Mouse (Mus musculus) limb, embryonic 11.5 days (tissue): ENCODE data around the gene Mtcl1. TPM values are rescaled to one million over a fixed set of nuclear protein-coding genes. Genes with fewer than 3 reads are reported as not detected.

ENCODE experiments used
- ATAC-seq: fragments of 200-750 bp; cut with Nextera tagmentation; 2 replicates; pipeline ENCODE4 v1.8.0; 2017; ENCODE audit warnings: low read depth; ENCODE audit not compliant: insufficient number of reproducible peaks, low FRiP score, low TSS enrichment
- DNase-seq: peaks from one replicate; pipeline ENCODE4 v3.0.0-alpha.2; 2015; ENCODE audit warnings: low spot score
- H3K27ac ChIP-seq: fragments of 300-500 bp; sonication (generic); replicated peaks from 2 replicates; pipeline ENCODE4 v1.5.1; 2014; ENCODE audit warnings: low read depth, mild to moderate bottlenecking, low read length
- H3K27me3 ChIP-seq: fragments of 300-500 bp; sonication (generic); 2 replicates; pipeline ENCODE4 v1.6.1; 2014; ENCODE audit warnings: mild to moderate bottlenecking, low read length, mixed read lengths; ENCODE audit not compliant: control insufficient read depth, insufficient read depth
- H3K36me3 ChIP-seq: fragments of 300-500 bp; sonication (generic); 2 replicates; pipeline ENCODE4 v1.6.1; 2014; ENCODE audit warnings: mild to moderate bottlenecking, low read length, moderate library complexity, mixed read lengths; ENCODE audit not compliant: control insufficient read depth, insufficient read depth
- H3K4me1 ChIP-seq: fragments of 300-500 bp; sonication (generic); 2 replicates; pipeline ENCODE4 v1.6.1; 2014; ENCODE audit warnings: low read length, mixed read lengths; ENCODE audit not compliant: control insufficient read depth, insufficient read depth
- H3K4me2 ChIP-seq: fragments of 300-500 bp; sonication (generic); 2 replicates; pipeline ENCODE4 v1.6.1; 2014; ENCODE audit warnings: low read depth, mild to moderate bottlenecking, moderate library complexity; ENCODE audit not compliant: severe bottlenecking
- H3K4me3 ChIP-seq: fragments of 300-500 bp; sonication (generic); 2 replicates; pipeline ENCODE4 v1.5.1; 2014; ENCODE audit warnings: low read depth, low read length
- H3K9ac ChIP-seq: fragments of 300-500 bp; sonication (generic); 2 replicates; pipeline ENCODE4 v1.6.1; 2014; ENCODE audit warnings: mild to moderate bottlenecking, low read length
- H3K9me3 ChIP-seq: fragments of 300-500 bp; sonication (generic); 2 replicates; pipeline ENCODE4 v1.6.1; 2016; ENCODE audit warnings: low read length; ENCODE audit not compliant: control insufficient read depth
- WGBS: fragments of 180-500 bp; shearing (Covaris S2); extraction: QIAGEN DNeasy Blood & Tissue Kit; methylation state at CpG from one replicate; pipeline ENCODE4 v1.1.7; 2014; 5-methylcytosine and 5-hydroxymethylcytosine counted together
- polyA plus RNA-seq: library from polyadenylated mRNA; unstranded; fragments of >200 nt; fragmentation: Nextera tagmentation; extraction: Ambion mirVana; gene quantifications from 2 replicates; pipeline ENCODE4 v1.2.1, GENCODE M21; 2014

Mtcl1 gene
- polyA plus RNA-seq, 1 experiment from 2014 or later, result 5.7 TPM

GRCm38 (mm10) chr17:66399780-66400179 is 49.8 kb downstream of the Mtcl1 start:
- Histone ChIP-seq H3K9ac (no peak overlapping the region), H3K27ac (no peak overlapping the region), H3K4me2 (no peak overlapping the region), H3K9me3 (no peaks in the 10 kb centered on the region), H3K27me3 (no peaks in the 10 kb centered on the region), H3K4me3 (no peak overlapping the region), H3K36me3 (no peaks in the 10 kb centered on the region), H3K4me1 (peaks cover 6% of the 10 kb centered on the region; the same call in 1 of the 2 replicates)
- DNase-seq (no peak), ATAC-seq (no peak)
- 76% methylated on average over 4 of the region's 4 CpGs for WGBS

- Histone ChIP-seq H3K36me3 (no peaks in the 10 kb centered on the region), H3K4me1 (peaks cover 2% of the 10 kb centered on the region; the same call in 1 of the 2 replicates), H3K27ac (no peak overlapping the region), H3K4me3 (no peak overlapping the region), H3K27me3 (no peaks in the 10 kb centered on the region), H3K4me2 (no peak overlapping the region), H3K9me3 (no peaks in the 10 kb centered on the region), H3K9ac (no peak overlapping the region)
- 39% methylated on average over 9 of the region's 9 CpGs for WGBS
- ATAC-seq (no peak), DNase-seq (no peak)
Observed at GRCm38 (mm10) chr17:66394571-66394970, 55.0 kb downstream of the Mtcl1 start.

GRCm38 (mm10) chr17:66388307-66388706 is 61.2 kb downstream of the Mtcl1 start:
- 80% methylated on average over 4 of the region's 4 CpGs for WGBS
- H3K9ac ChIP-seq, result no peak overlapping the region
- no peak overlapping the region for H3K4me3 ChIP-seq
- ATAC-seq (no peak), DNase-seq (no peak)
- no peaks in the 10 kb centered on the region for H3K36me3 ChIP-seq
- H3K27me3 ChIP-seq, result no peaks in the 10 kb centered on the region
- H3K27ac ChIP-seq, result no peak overlapping the region
- H3K4me1 ChIP-seq, result 0 out of 2 replicates have a peak, but pooled peaks cover 3% of the 10 kb centered on the region
- no peak overlapping the region for H3K4me2 ChIP-seq
- no peaks in the 10 kb centered on the region for H3K9me3 ChIP-seq

- no peaks in the 10 kb centered on the region for H3K27me3 ChIP-seq
- H3K27ac ChIP-seq, result no peak overlapping the region
- ATAC-seq, result no peak
- 87% methylated on average over 6 of the region's 6 CpGs for WGBS
- H3K36me3 ChIP-seq, result no peaks in the 10 kb centered on the region
- H3K9me3 ChIP-seq, result no peaks in the 10 kb centered on the region
- no peak overlapping the region for H3K9ac ChIP-seq
- no peaks in the 10 kb centered on the region for H3K4me1 ChIP-seq
- no peak for DNase-seq
- H3K4me3 ChIP-seq, result no peak overlapping the region
- no peak overlapping the region for H3K4me2 ChIP-seq
Observed at GRCm38 (mm10) chr17:66381338-66381737, 68.2 kb downstream of the Mtcl1 start.

- Histone ChIP-seq H3K27me3 (no peaks in the 10 kb centered on the region), H3K27ac (no peak overlapping the region), H3K4me2 (no peak overlapping the region), H3K4me1 (no peaks in the 10 kb centered on the region), H3K9ac (no peak overlapping the region), H3K9me3 (no peaks in the 10 kb centered on the region), H3K4me3 (no peak overlapping the region), H3K36me3 (no peaks in the 10 kb centered on the region)
- no peak for DNase-seq
- WGBS, result 95% methylated on average over 22 of the region's 22 CpGs
- no peak for ATAC-seq
Observed at GRCm38 (mm10) chr17:66379900-66380857, 69.4 kb downstream of the Mtcl1 start.

- no peak overlapping the region for H3K9ac ChIP-seq
- no peaks in the 10 kb centered on the region for H3K27me3 ChIP-seq
- no peak overlapping the region for H3K27ac ChIP-seq
- DNase-seq (no peak), ATAC-seq (no peak)
- no peak overlapping the region for H3K4me3 ChIP-seq
- H3K9me3 ChIP-seq, result no peaks in the 10 kb centered on the region
- no peaks in the 10 kb centered on the region for H3K36me3 ChIP-seq
- WGBS, result 95% methylated on average over 24 of the region's 24 CpGs
- no peak overlapping the region for H3K4me2 ChIP-seq
- no peaks in the 10 kb centered on the region for H3K4me1 ChIP-seq
Observed at GRCm38 (mm10) chr17:66379308-66379707, 70.2 kb downstream of the Mtcl1 start.

GRCm38 (mm10) chr17:66378127-66378526 is 71.4 kb downstream of the Mtcl1 start:
- Histone ChIP-seq H3K27ac (no peak overlapping the region), H3K9me3 (no peaks in the 10 kb centered on the region)

GRCm38 (mm10) chr17:66374633-66375272 is 74.8 kb downstream of the Mtcl1 start:
- H3K27ac ChIP-seq, result no peak overlapping the region
- no peak overlapping the region for H3K9ac ChIP-seq
- no peaks in the 10 kb centered on the region for H3K27me3 ChIP-seq
- H3K4me1 ChIP-seq, result peaks cover 5% of the 10 kb centered on the region; the same call in 1 of the 2 replicates
- H3K4me3 ChIP-seq, result no peak overlapping the region
- DNase-seq (no peak), ATAC-seq (no peak)
- H3K36me3 ChIP-seq, result no peaks in the 10 kb centered on the region
- no peaks in the 10 kb centered on the region for H3K9me3 ChIP-seq
- H3K4me2 ChIP-seq, result no peak overlapping the region
- 62% methylated on average over 14 of the region's 14 CpGs for WGBS

More at GRCm38 (mm10) chr17:66378127-66378526, 71.4 kb downstream of the Mtcl1 start:
- Histone ChIP-seq H3K4me2 (no peak overlapping the region), H3K27me3 (no peaks in the 10 kb centered on the region), H3K9ac (no peak overlapping the region), H3K4me3 (no peak overlapping the region), H3K4me1 (no peaks in the 10 kb centered on the region), H3K36me3 (no peaks in the 10 kb centered on the region)
- no peak for ATAC-seq
- 93% methylated on average over 17 of the region's 17 CpGs for WGBS
- no peak for DNase-seq
